Mouse (Mus musculus): Measurements from ENCODE around the gene Eng.

The Eng gene

DNA sequence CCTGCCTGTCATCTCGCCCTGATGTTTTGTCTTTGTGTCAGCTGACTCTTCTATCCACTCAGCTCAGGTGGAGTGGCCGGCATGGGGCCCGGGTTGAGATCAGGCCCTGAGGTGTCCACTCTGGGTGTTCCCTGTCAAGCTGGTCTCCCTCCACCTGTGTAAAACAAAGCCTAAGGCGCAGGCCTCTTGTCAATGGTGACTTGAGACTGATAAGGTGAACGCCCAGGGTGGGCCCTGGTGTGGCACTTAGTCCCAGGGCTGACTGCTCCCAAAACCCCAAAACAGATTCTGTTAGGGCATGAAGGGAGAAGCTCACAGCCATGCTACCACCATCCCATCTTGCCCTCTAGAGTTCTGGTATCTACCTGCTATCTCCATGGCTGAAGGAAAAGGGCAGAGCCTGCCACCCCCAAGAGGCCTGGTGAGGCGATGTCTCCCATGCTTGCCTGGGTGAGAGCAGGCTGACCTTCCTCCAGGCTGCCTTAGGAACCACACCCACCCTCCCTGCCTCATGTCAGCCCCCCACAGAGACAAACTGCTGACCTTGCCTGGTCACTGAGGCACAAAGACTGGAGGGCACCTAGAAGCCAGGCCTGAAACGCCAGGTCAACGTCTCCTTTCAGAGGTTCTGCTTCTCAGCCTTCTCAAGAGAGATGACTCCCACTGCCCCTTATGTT, 1.5 kb upstream of the Eng start:
- DNase-seq: no peak

DNA sequence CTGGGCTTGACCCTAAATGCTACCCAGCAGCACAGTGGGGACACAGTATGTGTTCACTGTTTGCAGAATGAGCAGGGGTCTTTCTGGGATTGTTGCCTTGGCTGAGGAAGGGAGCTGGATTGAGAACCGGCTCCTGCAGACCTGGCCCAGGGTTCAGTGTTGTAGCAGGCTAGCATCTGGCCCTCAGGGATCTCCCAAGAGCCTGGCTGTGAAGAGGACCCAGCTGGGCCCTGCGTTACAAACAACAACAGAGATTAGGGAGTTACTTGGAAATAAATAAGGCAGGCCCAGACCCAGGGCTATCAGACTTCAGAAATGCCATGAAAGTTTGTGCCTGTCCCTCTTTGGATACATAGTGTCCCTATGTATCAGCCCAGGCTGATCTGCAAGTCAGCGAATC, 748 bp upstream of the Eng start:
- no peak for DNase-seq

DNA sequence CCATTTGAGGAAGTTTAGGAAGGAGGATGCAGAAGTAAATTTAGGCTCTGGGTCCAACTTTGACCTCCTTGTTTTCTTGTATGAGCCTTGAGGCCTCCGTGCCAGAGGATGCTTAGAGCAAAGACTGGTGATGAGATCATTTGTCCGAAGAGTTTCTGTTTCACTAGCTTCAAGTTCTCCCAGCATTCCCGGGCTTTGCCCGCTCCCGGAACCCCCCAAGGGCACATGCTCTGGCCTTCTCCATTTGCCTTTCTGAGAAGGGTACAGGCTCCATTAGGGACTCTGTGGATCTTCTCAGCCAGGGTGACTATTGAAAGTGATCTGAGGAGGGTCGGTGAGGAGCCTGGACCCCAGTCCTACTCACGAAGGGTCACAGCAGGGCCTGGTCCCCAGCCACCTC, 971 bp downstream of the Eng start:
- no peak for DNase-seq

DNA sequence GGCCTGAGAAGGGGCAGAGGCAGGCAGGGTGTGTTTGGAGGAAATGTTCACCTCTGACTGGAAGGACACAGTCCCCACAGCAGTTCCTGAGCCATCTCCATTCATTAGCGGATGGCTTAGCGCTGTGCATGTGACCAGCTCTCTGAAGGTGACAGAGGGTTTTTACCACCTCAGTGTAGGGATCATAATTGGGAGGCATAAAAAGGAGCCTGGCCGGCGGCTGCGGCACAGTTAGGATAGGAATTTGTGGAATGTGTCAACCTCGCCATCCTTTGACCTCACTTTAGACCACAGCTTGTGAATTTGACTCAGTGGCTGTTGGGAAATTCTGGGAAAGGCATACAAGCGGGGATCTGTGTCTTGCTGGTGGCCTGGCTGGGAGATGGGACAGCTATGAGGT, 7.4 kb downstream of the Eng start:
- no peak for DNase-seq

DNA sequence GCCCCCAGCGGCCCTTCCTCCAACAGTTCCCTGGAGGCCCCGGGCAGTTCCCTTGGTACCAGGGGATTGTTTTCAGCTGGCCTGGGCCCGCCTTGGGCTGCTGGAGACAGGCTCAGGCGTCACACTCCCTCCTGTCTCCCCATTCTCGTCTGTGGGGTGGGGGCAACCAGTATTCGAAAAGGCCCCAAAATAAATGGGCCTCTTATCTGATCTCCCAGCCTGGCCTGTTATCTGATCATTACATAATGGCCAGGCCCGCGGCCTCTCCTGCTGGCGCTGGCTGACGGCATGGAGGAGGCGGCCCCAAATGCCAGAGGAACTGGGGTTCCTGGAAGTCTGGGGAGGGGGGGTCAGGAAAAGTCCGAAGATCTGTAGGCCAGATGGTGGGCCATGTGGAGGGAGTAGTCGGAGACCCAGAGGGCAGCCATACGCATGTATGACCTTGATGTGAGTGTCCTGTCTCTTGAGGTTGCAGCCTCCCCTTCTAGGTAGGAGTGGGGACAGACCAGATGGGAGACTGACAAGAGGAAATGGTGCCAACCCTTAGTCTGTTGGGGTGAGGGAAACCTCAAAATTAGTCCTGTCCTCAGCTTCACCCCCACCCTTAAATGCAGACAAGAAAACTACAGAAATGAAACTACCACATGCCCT, 8.5 kb downstream of the Eng start:
- DNase-seq: peak; percentile 71 to 82

DNA sequence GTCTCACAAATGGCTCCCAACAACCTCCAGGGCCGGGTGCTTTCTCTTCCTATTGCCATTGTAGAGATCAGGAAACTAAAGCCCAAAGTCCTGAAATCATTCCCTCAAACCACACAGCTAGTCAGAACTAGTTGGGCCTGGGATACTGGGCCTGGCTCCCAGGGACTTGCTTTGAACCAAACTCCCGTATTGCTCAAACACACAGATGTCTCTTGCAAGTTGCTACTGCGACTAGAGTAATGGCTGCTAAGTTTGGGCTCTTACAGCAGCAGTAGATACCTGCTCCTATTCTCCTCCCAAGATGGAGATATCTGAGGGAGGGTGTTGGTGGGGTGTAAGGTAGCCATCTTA, 9.0 kb downstream of the Eng start:
- DNase-seq: no peak

DNA sequence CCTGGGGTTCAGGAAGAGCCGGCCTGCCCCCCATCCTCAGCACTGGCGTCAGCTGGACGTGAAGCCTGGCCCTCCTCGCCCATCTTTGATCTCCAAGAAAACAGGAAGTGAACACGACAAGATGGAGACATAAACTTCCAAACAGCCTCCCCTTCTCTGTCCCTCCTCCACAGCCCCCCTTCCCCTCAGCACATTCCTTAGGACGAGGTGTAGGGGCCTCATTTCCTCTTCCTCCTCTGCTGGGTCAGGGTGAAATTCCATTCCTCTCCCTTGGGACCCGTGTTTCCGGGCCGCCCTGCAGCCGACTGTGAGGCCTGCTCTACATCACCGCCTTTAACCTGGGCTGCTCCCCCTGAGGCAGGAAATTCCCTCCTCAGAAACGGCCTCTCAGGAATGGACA, 9.4 kb downstream of the Eng start:
- peak; percentile 67 to 81 for DNase-seq

DNA sequence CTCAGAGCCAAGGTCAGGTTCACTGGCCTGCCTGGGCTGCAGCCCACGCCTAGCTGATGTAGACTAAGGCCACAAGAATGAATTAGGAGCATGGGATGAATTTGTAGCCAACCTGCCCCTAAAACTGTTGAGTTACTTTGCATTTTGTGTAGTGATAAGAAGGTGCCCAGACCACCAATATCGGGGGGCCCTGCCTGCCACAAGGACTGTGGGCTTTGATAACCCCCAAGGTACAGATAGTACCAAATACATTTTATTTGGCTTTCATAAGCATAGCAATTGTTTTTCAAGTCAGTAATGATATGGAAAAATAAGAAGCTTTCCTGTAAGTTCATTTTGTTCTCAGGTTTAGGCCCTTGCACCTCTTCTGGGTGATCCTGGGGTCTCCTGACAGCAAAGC, 12.5 kb downstream of the Eng start:
- DNase-seq: no peak

DNA sequence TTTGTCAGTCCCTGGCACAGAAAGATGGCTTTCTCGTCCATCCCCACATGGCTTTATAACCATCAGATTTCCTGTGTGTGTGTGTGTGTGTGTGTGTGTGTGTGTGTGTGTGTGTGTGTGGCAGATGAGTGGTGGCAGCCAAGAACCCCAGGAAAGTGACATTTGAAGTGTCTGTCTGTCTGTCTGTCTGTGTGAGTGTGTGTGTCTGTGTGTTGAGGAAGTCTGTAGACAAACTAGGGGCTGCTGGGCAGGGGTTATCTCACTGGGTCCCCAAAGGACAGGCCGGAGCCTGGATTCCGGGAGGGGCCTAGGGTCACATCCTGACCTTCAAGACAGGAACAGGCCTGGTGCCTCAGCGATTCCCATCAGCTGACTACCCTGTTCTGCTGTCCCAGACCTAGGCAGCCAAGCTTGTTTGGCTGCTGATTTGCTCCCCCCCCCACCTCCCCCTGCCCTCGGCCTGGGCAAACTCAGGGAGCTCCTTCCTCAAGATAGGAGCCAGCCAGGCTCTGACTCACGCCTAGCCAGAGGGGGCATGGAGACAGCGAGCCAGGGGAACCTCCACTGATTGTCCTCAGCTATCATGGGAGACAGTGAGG, 15.2 kb downstream of the Eng start:
- peak; percentile 77 to 85 for DNase-seq

DNA sequence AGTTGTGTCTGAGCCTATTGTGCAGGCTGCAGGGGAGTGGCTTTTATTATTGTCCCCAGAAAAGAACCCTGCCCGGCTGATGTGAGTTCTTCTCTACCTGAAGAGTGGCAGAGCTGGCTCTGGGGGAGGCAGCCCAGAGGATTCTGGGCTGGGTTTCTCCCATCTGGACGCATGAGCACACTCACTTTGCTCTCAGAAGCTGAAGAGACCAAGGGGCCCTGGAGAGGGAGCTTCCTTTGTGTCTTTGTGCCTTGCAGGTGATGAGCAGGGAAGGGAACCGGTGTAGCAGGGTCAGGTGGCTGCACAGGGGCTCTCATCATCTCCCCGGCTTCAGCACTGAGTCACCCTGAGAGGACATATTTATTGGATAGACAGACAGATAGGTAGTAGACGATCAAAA, 15.9 kb downstream of the Eng start:
- no peak for DNase-seq

DNA sequence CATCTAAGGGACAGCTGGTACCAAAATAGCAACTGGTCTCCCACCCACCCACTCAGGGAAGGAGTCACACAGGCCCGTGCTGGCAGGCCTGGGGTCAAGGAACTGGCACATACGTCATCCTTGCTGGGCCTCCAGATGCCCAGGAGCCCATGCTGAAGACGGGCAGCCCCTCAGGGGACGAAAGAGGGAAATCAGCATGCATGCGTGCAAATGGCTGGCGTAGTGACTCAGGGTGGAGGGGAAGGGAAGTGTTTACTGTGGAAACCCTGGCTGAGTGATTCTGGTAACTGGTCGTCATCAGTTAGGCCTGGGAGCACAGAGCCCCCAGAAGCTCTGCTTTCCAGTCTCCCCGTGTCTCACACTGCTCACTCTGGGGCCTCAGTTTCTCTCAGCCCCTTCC, 18.9 kb downstream of the Eng start:
- no peak for DNase-seq

DNA sequence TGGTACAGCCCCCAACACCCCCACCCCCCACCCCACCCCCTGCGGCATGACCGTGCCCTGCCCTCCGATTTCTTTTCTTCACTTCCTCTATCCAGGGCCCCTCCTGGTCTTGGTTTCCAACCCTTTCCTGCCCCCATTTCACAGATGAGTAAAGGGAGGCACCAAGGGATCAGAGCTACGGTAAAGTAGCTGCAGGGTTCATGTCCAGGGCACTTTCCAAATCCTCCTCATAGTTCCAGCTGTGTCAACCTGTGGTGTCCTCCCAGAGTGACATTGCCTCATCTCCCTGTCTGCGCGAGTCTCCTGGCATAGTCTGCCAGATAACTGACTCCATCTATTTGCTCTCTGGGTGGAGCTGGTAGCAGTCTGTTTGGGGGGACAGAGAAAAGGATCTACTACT, 19.5 kb downstream of the Eng start:
- DNase-seq: no peak

DNA sequence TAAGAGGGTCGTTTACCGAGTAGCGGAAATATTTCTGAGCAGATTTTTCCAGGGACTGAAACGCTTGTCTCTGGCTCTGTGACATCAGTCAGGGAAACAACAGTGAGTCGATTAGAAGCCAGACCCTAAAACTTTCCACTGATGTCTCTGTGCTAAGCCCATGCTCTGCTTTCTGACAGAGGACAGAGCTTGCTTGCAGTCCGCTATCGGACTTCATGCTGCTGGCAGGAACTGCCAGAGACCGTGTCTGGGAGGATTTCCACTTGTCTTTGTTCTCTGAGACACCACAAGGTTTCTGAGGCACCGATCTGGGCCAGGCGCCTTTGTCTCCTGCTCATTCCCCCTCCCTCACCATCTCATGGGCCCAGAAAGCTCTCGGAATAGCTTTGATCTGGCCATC, 21.4 kb downstream of the Eng start:
- DNase-seq: no peak

DNA sequence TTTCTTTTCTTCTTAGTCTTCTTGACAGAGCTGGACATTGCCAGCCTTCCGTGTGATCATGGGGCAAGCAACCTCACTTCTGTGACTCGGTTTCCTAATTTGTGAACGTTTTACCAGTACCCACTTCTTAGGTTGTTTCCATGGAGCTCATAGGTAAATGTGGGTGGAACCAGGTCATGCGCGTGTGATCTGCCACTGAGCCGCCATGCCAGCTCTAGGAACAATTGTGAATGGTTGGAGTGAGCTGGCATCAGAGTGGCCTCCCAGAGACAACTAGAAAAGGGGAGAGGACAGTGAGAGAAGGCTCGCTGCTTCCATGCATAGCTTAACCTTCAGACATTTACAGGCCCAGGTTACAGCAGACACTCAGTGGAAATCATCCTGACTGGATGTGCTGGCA, 21.8 kb downstream of the Eng start:
- no peak for DNase-seq

DNA sequence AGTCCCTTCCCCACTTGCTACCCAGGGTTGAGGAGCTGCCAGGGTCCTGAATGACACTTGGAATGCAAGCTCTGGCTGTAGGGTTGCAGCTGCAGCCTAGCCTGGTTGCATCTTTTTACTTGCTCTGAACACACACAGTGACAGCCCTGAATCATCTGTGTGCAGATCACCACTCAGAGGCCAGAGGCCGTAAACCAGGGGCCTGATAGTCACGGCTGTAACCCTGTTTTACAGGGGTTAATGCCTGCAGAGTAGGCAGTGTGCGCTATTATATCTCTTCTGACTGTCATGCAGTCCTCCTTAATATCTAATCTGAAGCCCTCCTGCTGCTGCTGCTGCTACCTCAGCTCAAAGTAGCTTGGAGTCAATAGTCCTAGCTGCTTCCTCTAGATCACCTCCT, 23.5 kb downstream of the Eng start:
- DNase-seq: no peak

DNA sequence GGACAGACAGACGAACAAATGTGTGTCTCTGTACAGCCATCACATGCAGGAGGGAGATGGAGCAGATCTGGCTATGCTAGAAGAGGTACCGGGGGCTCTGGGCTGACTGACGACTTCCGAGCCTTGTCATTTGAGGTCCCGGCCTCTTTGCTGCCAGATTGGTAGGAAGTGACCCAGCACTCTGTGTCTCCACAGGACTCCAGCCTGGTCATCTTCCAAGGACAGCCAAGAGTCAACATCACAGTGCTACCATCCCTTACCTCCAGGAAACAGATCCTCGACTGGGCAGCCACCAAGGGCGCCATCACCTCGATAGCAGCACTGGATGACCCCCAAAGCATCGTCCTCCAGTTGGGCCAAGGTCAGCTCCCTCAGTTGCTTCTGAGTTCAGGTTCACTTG, 24.8 kb downstream of the Eng start:
- no peak for DNase-seq

DNA sequence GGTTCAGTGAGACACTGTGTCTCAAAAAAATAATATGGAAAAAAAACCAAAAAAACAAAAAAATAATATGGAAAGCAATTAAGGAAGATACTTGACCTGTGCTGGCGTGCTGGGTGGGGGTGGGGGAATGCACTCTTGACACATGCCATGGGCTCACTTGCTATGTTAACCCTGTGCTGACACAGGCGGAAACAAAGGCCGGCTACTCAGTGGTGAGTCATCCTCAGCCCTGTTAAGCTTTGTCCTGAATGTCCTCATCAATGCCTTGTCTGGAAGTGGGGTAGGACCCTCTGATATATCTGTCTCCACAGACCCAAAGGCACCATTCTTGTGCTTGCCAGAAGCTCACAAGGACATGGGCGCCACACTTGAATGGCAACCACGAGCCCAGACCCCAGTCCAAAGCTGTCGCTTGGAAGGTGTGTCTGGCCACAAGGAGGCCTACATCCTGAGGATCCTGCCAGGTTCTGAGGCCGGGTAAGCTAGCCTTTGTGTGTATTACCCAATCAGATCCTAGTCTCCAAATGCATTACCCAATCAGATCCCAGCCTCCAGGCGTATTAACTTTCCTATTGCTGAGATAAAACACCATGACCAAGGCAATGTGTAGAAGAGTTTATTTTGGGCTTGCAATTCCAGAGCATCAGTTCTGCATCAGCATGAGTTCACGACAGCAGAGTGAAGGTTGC, 25.7 kb downstream of the Eng start:
- no peak for DNase-seq

DNA sequence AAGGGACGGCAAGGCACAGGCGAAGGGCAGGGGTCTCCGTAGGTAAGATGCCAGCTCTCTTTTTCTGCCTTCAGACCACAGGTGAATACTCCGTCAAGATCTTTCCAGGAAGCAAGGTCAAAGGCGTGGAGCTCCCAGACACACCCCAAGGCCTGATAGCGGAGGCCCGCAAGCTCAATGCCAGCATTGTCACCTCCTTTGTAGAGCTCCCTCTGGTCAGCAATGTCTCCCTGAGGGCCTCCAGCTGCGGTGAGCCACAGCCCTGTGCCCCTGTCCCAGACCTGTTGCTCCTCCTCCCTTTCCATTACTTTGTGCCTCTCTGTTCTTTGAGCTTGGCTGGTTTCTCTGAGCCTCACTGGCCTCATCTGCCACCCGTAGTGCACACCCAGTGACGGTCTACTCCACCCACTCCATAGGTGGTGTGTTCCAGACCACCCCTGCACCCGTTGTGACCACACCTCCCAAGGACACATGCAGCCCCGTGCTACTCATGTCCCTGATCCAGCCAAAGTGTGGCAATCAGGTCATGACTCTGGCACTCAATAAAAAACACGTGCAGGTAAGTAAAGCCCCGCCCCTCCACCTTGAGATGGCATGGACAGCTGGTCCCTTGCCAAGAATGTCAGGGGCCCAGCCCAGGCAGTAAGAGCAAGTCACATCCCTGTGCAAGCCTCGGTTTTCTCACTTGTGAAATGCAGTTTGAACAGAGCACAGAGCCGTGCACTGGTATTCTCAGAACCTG, 27.0 kb downstream of the Eng start:
- peak; percentile 72 to 83 for DNase-seq

DNA sequence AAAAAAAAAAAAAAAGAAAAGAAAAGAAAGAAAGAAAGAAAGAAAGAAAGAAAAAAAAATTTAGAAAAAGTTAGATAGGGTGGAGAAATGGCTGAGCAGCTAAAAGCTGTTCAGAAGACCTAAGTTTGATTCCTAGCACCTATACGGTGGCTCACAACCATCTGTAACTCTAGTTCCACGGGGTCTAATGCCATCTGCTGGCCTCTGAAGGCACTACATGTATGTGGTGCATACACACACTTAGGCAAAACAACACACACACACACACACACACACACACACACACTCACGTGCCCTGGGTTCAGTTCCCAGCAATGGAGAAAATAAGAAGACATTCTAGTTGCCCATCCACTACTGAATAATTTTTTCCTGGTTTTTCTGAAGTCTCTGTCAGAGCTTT, 30.4 kb downstream of the Eng start:
- no peak for DNase-seq

DNA sequence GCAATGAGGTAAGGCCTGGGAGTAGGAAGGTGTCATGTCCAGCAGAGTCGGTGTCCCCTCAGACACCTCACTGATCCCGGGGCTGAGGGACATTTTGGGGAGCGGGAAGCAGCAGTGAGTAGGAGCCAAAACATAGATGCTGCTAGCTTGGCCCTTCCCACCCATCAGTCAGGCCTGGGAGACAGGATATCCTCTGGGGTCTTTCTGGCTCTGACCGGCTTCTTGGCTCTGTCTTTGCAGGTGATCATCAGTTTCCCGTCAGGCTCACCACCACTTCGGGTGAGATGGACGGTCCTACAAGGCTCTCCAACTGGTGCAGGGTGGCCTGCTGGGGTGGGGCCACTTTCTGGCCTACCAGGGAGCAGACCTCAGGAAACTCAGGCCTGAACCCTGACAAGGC, 31.3 kb downstream of the Eng start:
- DNase-seq: no peak

DNA sequence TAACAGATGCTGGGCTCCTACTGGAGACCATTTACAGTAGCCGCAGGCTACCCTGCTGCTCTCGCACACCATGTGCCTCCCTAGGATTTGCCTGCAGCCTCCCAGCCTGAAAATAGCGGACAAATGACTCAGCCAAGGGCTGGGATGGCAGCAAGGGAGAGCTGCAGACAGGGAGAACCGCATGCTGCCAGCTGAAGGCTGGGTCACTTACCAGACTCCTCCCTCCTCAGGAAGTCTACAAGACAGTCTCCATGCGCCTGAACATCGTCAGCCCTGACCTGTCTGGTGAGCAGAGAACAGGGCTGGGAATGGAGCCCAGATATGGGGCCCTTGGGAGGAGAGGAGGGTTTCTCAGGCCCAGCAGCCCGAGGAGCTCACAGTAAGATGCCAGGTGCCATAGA, 33.7 kb downstream of the Eng start:
- DNase-seq: no peak

DNA sequence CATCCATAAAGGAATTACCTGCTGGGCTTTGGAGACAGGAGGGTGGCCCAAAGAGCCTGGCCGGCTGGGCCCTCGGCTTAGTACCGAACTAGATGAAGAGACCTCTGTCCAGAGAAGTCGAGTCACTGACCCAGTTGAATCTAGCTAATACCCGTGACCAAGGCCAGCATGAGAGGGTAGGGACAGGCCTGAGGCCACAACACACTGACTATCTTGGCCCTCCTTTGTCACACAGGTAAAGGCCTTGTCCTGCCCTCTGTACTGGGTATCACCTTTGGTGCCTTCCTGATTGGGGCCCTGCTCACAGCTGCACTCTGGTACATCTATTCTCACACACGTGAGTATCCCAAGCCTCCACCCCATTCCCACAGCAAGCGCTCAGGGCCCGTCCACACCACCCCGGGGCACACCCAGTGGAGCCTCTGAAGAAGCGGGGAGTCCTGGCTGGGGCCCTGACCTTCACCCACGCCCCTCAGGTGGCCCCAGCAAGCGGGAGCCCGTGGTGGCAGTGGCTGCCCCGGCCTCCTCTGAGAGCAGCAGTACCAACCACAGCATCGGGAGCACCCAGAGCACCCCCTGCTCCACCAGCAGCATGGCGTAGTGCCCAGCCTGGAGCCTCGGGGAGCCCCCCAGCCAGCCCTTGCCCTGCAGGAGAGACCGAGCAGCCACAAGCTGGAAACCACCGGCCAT, 34.7 kb downstream of the Eng start:
- no peak for DNase-seq

DNA sequence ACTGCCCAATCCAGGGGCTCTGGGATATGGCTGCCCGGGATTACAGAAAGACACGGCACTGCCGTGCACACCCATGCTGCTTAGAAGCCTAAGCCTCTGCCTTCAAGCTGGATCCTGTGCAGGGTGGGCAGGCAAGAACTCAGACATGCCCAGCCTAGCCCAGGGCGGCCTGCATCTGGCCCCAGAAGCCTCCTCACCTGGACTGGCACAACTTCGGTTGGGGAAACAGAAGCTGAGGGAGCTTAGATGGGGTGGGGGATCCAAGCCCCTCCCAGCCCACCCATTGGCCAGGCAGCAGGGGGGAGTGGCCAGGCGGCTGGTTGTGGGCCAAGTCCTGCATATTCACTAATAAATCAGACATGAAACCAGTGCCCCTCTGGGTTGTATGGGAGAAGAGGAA, 35.4 kb downstream of the Eng start:
- DNase-seq: no peak
